Mouse (Mus musculus): ENCODE data around the gene Pou3f3. TPM values are rescaled to one million over a fixed set of nuclear protein-coding genes. Genes with fewer than 3 reads are reported as not detected.

The Pou3f3 gene
- polyA plus RNA-seq, 1 experiment from 2014 or later = 0.14 TPM

DNA sequence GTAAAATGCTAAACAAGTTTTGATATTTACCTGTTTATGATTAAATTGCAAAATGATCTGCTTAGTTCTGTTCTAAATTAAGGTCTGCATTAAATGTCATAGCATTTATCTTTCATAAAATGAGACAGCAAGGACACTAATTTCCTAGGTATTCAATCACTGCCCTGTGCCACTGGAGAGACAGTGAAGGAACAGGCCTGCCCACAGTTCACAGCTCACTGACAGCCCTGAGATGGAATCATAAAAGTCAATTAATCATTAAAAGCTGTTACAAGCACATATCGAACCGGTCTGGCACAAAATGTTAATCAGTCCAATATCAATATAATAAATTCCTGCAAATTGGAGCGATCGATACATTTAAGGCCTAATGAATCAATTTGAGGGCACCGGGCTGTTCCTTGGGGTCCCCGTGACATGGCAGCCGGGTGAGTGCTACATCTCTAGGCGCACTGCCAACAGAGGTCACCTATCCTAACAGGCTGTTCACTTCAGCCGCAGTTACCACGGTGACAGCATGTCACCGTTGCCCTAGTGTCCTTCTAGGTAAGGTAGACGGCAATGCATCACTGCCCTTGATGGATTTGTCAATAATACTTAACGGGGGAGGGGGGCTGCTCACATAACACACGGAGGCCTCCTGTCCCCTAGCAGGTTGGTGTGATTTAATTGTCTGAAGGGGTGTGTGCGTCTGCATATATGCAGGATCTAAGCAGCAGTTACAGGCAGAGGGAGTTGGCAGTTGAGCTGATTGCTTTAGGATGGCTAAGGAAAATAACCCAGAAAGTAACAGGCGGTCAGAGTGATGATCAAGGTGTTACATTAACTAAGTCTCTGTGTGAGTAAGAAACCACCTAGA is 46.0 kb downstream of the Pou3f3 start:
- Histone ChIP-seq H3K9me3 (ENCODE audit: control insufficient read depth, low read length) (no peaks in the 10 kb centered on the region), H3K9ac (ENCODE audit: low read length) (no peak overlapping the region), H3K4me2 (ENCODE audit: low read depth, low read length) (no peak overlapping the region), H3K4me1 (replicated peaks; ENCODE audit: control insufficient read depth, insufficient read depth, low read length) (no peaks in the 10 kb centered on the region), H3K4me3 (ENCODE audit: low read length) (no peak overlapping the region), H3K36me3 (ENCODE audit: control insufficient read depth, insufficient read depth, low read length) (no peaks in the 10 kb centered on the region), H3K27ac (ENCODE audit: low read length) (no peak overlapping the region), H3K27me3 (ENCODE audit: control insufficient read depth, insufficient read depth, low read depth, low read length) (no peaks in the 10 kb centered on the region)
- ATAC-seq (ENCODE audit: low read depth) = no peak
- WGBS = 44% methylated on average over 16 of the region's 16 CpGs

- 57% methylated on average over 4 of the region's 4 CpGs for WGBS
- no peak overlapping the region for H3K27ac ChIP-seq (ENCODE audit: low read length)
- H3K4me3 ChIP-seq (ENCODE audit: low read length) = no peak overlapping the region
- H3K4me1 ChIP-seq (replicated peaks; ENCODE audit: control insufficient read depth, insufficient read depth, low read length) = no peaks in the 10 kb centered on the region
- no peaks in the 10 kb centered on the region for H3K36me3 ChIP-seq (ENCODE audit: control insufficient read depth, insufficient read depth, low read length)
- no peak overlapping the region for H3K4me2 ChIP-seq (ENCODE audit: low read depth, low read length)
- no peak overlapping the region for H3K9ac ChIP-seq (ENCODE audit: low read length)
- no peaks in the 10 kb centered on the region for H3K9me3 ChIP-seq (ENCODE audit: control insufficient read depth, low read length)
- ATAC-seq (ENCODE audit: low read depth) = no peak
- no peaks in the 10 kb centered on the region for H3K27me3 ChIP-seq (ENCODE audit: control insufficient read depth, insufficient read depth, low read depth, low read length)
Measured at GRCm38 (mm10) chr1:42742242-42742560, 46.6 kb downstream of the Pou3f3 start.

GRCm38 (mm10) chr1:42745047-42745446 is 49.5 kb downstream of the Pou3f3 start:
- 61% methylated on average over 3 of the region's 3 CpGs for WGBS
- no peak overlapping the region for H3K9ac ChIP-seq (ENCODE audit: low read length)
- H3K27me3 ChIP-seq (ENCODE audit: control insufficient read depth, insufficient read depth, low read depth, low read length) = no peaks in the 10 kb centered on the region
- H3K4me3 ChIP-seq (ENCODE audit: low read length) = no peak overlapping the region
- H3K36me3 ChIP-seq (ENCODE audit: control insufficient read depth, insufficient read depth, low read length) = no peaks in the 10 kb centered on the region
- no peaks in the 10 kb centered on the region for H3K4me1 ChIP-seq (replicated peaks; ENCODE audit: control insufficient read depth, insufficient read depth, low read length)
- no peaks in the 10 kb centered on the region for H3K9me3 ChIP-seq (ENCODE audit: control insufficient read depth, low read length)
- H3K27ac ChIP-seq (ENCODE audit: low read length) = no peak overlapping the region
- H3K4me2 ChIP-seq (ENCODE audit: low read depth, low read length) = no peak overlapping the region
- no peak for ATAC-seq (ENCODE audit: low read depth)

GRCm38 (mm10) chr1:42749536-42750292 is 54.1 kb downstream of the Pou3f3 start:
- ATAC-seq (ENCODE audit: low read depth) = no peak
- Histone ChIP-seq H3K4me2 (ENCODE audit: low read depth, low read length) (no peak overlapping the region), H3K4me3 (ENCODE audit: low read length) (no peak overlapping the region), H3K36me3 (ENCODE audit: control insufficient read depth, insufficient read depth, low read length) (no peaks in the 10 kb centered on the region), H3K27me3 (ENCODE audit: control insufficient read depth, insufficient read depth, low read depth, low read length) (no peaks in the 10 kb centered on the region), H3K27ac (ENCODE audit: low read length) (no peak overlapping the region), H3K4me1 (replicated peaks; ENCODE audit: control insufficient read depth, insufficient read depth, low read length) (no peaks in the 10 kb centered on the region), H3K9me3 (ENCODE audit: control insufficient read depth, low read length) (no peaks in the 10 kb centered on the region), H3K9ac (ENCODE audit: low read length) (no peak overlapping the region)
- 70% methylated on average over 6 of the region's 6 CpGs for WGBS

Other genes starting within 250 kb of the Pou3f3 start
- gene Mrps9, start 155.5 kb downstream of the Pou3f3 start, polyA plus RNA-seq (2015; fragmentation: Nextera tagmentation; extraction: Ambion mirVana) = 46.5 and 46.6 TPM in 2 replicates

All from lung, embryonic 16.5 days (tissue).